Mouse (Mus musculus): Measurements from ENCODE around the gene Hsf2bp. TPM values are rescaled to one million over a fixed set of nuclear protein-coding genes. Genes with fewer than 3 reads are reported as not detected.

Gene Hsf2bp
- total and polyA plus RNA-seq, 2 experiments from 2014 or later: 0.16 to 1.3 TPM

DNA sequence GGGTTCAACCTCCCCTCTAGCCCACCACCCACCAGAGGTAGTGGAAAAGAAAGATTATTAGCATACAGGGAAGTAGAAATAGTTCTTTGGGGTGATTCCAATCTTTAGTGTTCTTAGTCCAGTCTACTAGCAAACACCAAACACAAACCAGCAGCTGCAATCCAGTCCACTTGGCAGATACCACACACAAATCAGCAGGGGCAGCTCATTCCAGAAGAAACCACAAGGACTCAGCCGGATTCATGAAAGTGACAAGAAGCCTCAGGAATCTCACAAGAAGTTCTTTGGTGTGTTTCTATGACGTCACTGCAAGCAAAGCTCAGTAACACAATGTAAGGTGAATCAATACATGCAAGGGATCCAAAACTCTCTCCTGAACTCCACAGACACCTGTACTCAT is 44.1 kb downstream of the Hsf2bp start:
- no peak overlapping the region for H3K9ac ChIP-seq (replicated peaks; ENCODE audit: low read length, poor library complexity, severe bottlenecking)
- no peaks in the 10 kb centered on the region for H3K27me3 ChIP-seq (ENCODE audit: insufficient read depth, low read length)
- no peaks in the 10 kb centered on the region for H3K36me3 ChIP-seq (ENCODE audit: insufficient read depth, low read length)
- TF ChIP-seq CTCF (IDR thresholded peaks at IDR 0.05): no peak
- no peak overlapping the region for H3K27ac ChIP-seq (ENCODE audit: low read depth, low read length)
- H3K4me1 ChIP-seq (ENCODE audit: insufficient read depth, low read length): no peaks in the 10 kb centered on the region
- H3K9me3 ChIP-seq (ENCODE audit: low read length): 0 out of 2 replicates have a peak, but pooled peaks cover 3% of the 10 kb centered on the region
- ATAC-seq (ENCODE audit: low FRiP score) (no peak), DNase-seq (ENCODE audit: low spot score) (no peak)
- no peak overlapping the region for H3K4me3 ChIP-seq (ENCODE audit: low read depth, low read length)
- H3K4me2 ChIP-seq (ENCODE audit: low read depth, low read length, poor library complexity, severe bottlenecking): no peak overlapping the region
- 71% methylated on average over 2 of the region's 2 CpGs for WGBS

DNA sequence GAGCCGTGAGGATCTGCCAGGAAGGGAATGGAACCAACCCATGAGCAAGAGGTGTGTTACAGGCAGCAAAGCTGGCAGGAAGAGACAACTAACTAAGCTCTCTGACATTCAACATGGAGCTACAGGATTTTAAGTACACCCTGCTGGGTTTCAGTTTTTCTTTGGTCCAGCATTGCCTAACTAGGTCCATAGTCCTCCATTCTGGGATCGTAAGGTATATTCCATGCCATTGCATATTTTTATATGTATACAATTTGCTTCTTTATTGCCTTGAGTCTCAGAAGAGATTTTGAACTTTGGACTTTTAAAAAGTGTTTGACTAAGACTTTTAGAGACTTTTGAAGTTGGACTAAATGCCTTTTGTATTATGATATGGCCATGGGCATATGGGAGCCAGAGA is 47.1 kb downstream of the Hsf2bp start:
- TF ChIP-seq CTCF (IDR thresholded peaks at IDR 0.05): no peak
- Histone ChIP-seq H3K9ac (replicated peaks; ENCODE audit: low read length, poor library complexity, severe bottlenecking) (no peak overlapping the region), H3K27me3 (ENCODE audit: insufficient read depth, low read length) (no peaks in the 10 kb centered on the region), H3K9me3 (ENCODE audit: low read length) (no peaks in the 10 kb centered on the region), H3K27ac (ENCODE audit: low read depth, low read length) (no peak overlapping the region), H3K4me2 (ENCODE audit: low read depth, low read length, poor library complexity, severe bottlenecking) (no peak overlapping the region), H3K4me3 (ENCODE audit: low read depth, low read length) (no peak overlapping the region), H3K4me1 (ENCODE audit: insufficient read depth, low read length) (no peaks in the 10 kb centered on the region), H3K36me3 (ENCODE audit: insufficient read depth, low read length) (no peaks in the 10 kb centered on the region)
- 98% methylated on average over 2 of the region's 2 CpGs for WGBS
- no peak for DNase-seq (ENCODE audit: low spot score)
- no peak for ATAC-seq (ENCODE audit: low FRiP score)

DNA sequence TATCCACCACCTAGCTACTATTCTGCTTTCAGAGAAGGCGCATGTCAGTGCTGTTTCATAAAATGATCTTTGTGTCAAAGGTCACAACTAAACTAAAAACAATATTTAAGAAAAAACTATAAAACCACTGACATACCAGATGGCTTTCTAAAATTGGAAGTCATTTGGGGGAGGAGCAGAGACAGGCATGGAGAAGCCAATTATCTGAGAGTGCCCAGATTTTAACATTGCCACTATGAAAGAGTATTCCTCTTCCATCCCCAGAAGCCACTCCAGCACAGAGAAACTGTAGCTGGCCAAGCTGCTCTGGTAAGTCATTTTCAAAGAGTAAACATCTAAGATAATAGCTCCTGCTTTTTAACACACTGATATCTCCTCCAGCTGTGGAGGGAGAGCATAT is 49.2 kb downstream of the Hsf2bp start:
- H3K9me3 ChIP-seq (ENCODE audit: low read length): no peaks in the 10 kb centered on the region
- no peak overlapping the region for H3K27ac ChIP-seq (ENCODE audit: low read depth, low read length)
- H3K27me3 ChIP-seq (ENCODE audit: insufficient read depth, low read length): no peaks in the 10 kb centered on the region
- no peaks in the 10 kb centered on the region for H3K4me1 ChIP-seq (ENCODE audit: insufficient read depth, low read length)
- H3K36me3 ChIP-seq (ENCODE audit: insufficient read depth, low read length): no peaks in the 10 kb centered on the region
- H3K9ac ChIP-seq (replicated peaks; ENCODE audit: low read length, poor library complexity, severe bottlenecking): no peak overlapping the region
- DNase-seq (ENCODE audit: low spot score) (no peak), ATAC-seq (ENCODE audit: low FRiP score) (no peak)
- H3K4me3 ChIP-seq (ENCODE audit: low read depth, low read length): no peak overlapping the region
- no peak for TF ChIP-seq CTCF (IDR thresholded peaks at IDR 0.05)
- WGBS: 95% methylated on average over 1 of the region's 1 CpGs
- no peak overlapping the region for H3K4me2 ChIP-seq (ENCODE audit: low read depth, low read length, poor library complexity, severe bottlenecking)

DNA sequence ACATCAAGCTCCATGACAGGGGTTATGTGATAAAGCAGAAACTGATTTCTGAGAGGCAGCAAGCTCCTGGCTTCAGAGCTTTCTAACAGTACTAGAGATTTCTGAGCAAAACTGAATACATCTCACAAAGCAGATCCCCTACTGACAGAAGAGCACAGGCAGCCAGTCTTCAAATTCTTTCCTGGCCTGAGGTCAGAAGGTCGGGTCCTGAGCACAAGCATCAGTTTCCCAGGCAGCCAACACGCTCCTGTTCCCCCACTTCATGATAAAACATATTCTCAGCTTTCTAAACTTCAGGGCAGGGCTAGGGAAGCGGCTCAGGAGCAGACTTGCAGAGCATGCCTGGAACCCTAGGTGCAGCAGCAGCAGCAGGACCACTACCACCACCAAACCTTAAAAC is 52.7 kb downstream of the Hsf2bp start:
- Histone ChIP-seq H3K9me3 (ENCODE audit: low read length) (no peaks in the 10 kb centered on the region), H3K36me3 (ENCODE audit: insufficient read depth, low read length) (no peaks in the 10 kb centered on the region), H3K4me2 (ENCODE audit: low read depth, low read length, poor library complexity, severe bottlenecking) (no peak overlapping the region), H3K4me3 (ENCODE audit: low read depth, low read length) (no peak overlapping the region), H3K9ac (replicated peaks; ENCODE audit: low read length, poor library complexity, severe bottlenecking) (no peak overlapping the region), H3K27ac (ENCODE audit: low read depth, low read length) (no peak overlapping the region), H3K4me1 (ENCODE audit: insufficient read depth, low read length) (no peaks in the 10 kb centered on the region), H3K27me3 (ENCODE audit: insufficient read depth, low read length) (no peaks in the 10 kb centered on the region)
- DNase-seq (ENCODE audit: low spot score) (no peak), ATAC-seq (ENCODE audit: low FRiP score) (no peak)
- no peak for TF ChIP-seq CTCF (IDR thresholded peaks at IDR 0.05)
- WGBS: 41% methylated on average over 3 of the region's 3 CpGs

GRCm38 (mm10) chr17:31982326-31983190 is 53.6 kb downstream of the Hsf2bp start:
- Histone ChIP-seq H3K4me2 (ENCODE audit: low read depth, low read length, poor library complexity, severe bottlenecking) (no peak overlapping the region), H3K4me3 (ENCODE audit: low read depth, low read length) (no peak overlapping the region), H3K9ac (replicated peaks; ENCODE audit: low read length, poor library complexity, severe bottlenecking) (no peak overlapping the region), H3K4me1 (ENCODE audit: insufficient read depth, low read length) (no peaks in the 10 kb centered on the region), H3K27me3 (ENCODE audit: insufficient read depth, low read length) (no peaks in the 10 kb centered on the region), H3K27ac (ENCODE audit: low read depth, low read length) (no peak overlapping the region), H3K36me3 (ENCODE audit: insufficient read depth, low read length) (no peaks in the 10 kb centered on the region), H3K9me3 (ENCODE audit: low read length) (no peaks in the 10 kb centered on the region)
- no peak for TF ChIP-seq CTCF (IDR thresholded peaks at IDR 0.05)
- no peak for ATAC-seq (ENCODE audit: low FRiP score)
- DNase-seq (ENCODE audit: low spot score): no peak
- WGBS: 87% methylated on average over 11 of the region's 11 CpGs

DNA sequence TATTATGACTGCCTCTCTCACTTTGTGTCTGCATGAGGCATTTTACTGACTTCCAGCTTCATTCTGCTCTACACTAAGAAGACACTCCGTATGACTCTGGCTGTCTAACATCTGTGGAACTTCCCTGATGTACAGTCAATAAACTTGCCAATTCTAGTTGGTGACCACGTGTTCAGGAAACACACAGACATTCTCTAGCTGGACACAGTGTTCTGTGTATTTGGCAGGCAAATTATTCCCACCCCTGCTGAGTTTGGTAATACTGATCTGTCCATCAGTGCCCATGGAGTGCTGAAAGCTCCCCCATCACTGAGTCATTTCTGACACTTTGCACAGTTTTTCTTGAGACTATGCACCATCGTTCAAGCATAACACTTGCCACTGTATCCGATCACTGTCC is 56.3 kb downstream of the Hsf2bp start:
- Histone ChIP-seq H3K27me3 (ENCODE audit: insufficient read depth, low read length) (no peaks in the 10 kb centered on the region), H3K9ac (replicated peaks; ENCODE audit: low read length, poor library complexity, severe bottlenecking) (no peak overlapping the region), H3K9me3 (ENCODE audit: low read length) (no peaks in the 10 kb centered on the region), H3K4me2 (ENCODE audit: low read depth, low read length, poor library complexity, severe bottlenecking) (no peak overlapping the region), H3K4me1 (ENCODE audit: insufficient read depth, low read length) (no peaks in the 10 kb centered on the region), H3K36me3 (ENCODE audit: insufficient read depth, low read length) (no peaks in the 10 kb centered on the region), H3K27ac (ENCODE audit: low read depth, low read length) (no peak overlapping the region), H3K4me3 (ENCODE audit: low read depth, low read length) (no peak overlapping the region)
- ATAC-seq (ENCODE audit: low FRiP score) (no peak), DNase-seq (ENCODE audit: low spot score) (no peak)
- no peak for TF ChIP-seq CTCF (IDR thresholded peaks at IDR 0.05)
- 71% methylated on average over 4 of the region's 4 CpGs for WGBS
